Comparison of ENCODE assay signal across 20 mouse cellular contexts in genomic region chr11:25646282-25646681, GRCm38 (mm10).
DNase-seq lines count a peak whose midpoint lies in the region; ATAC-seq and TF ChIP-seq lines count a peak whose summit lies in the region.
"Had no signal": no experiment of that assay in that cellular context is flagged by ENCODE, and none has a peak within 500 bp of the region (broad histone marks: within the 10 kb centered on the region; RNA-seq: fewer than 3 reads in every experiment).

No protein-coding gene starts in this region.

- no peak overlapping the region for H3K27ac ChIP-seq in intestine, postnatal 0 days (ENCODE audit: low read depth, low read length)
- H3K27ac ChIP-seq: hindbrain, embryonic 12.5 days; kidney, embryonic 15.5 days; limb, embryonic 10.5 days had no signal

- intact Hi-C loops in left cerebral cortex, postnatal 25 days (cut with DNase I): no loop called here

- H3K36me3 ChIP-seq in intestine, postnatal 0 days (ENCODE audit: control insufficient read depth, insufficient read depth): no peaks in the 10 kb centered on the region
- H3K36me3 ChIP-seq: hindbrain, embryonic 12.5 days; kidney, embryonic 15.5 days; limb, embryonic 10.5 days had no signal

- no peaks in the 10 kb centered on the region for H3K9me3 ChIP-seq in intestine, postnatal 0 days (ENCODE audit: control insufficient read depth)
- H3K9me3 ChIP-seq: hindbrain, embryonic 12.5 days; kidney, embryonic 15.5 days; limb, embryonic 10.5 days; megakaryocyte, embryonic 14.5 days had no signal

- no peaks in the 10 kb centered on the region for H3K4me1 ChIP-seq in intestine, postnatal 0 days (replicated peaks; ENCODE audit: control insufficient read depth, insufficient read depth, low read length)
- H3K4me1 ChIP-seq: kidney, embryonic 15.5 days; megakaryocyte, embryonic 14.5 days had no signal

- H3K4me2 ChIP-seq in intestine, postnatal 0 days (replicated peaks; ENCODE audit: low read depth): no peak overlapping the region
- H3K4me2 ChIP-seq: kidney, embryonic 15.5 days had no signal

- TF ChIP-seq CTCF in intestine, postnatal 0 days (IDR thresholded peaks at IDR 0.05; ENCODE audit: low read depth): no peak

- ATAC-seq in intestine, postnatal 0 days: no peak
- ATAC-seq: intestine, embryonic 16.5 days; liver, postnatal 0 days had no signal

- no peak overlapping the region for H3K4me3 ChIP-seq in intestine, postnatal 0 days (ENCODE audit: low read depth, low read length)
- H3K4me3 ChIP-seq: erythroblast, embryonic 14.5 days; hindbrain, embryonic 12.5 days; kidney, embryonic 15.5 days; limb, embryonic 10.5 days; megakaryocyte, embryonic 14.5 days had no signal

- 67% methylated on average over 5 of the region's 5 CpGs for WGBS in intestine, postnatal 0 days

- no peaks in the 10 kb centered on the region for H3K27me3 ChIP-seq in intestine, postnatal 0 days (replicated peaks; ENCODE audit: control insufficient read depth, insufficient read depth, low read length)
- H3K27me3 ChIP-seq: hindbrain, embryonic 12.5 days; kidney, embryonic 15.5 days; megakaryocyte, embryonic 14.5 days had no signal

- H3K9ac ChIP-seq in intestine, postnatal 0 days (ENCODE audit: low read depth, low read length): no peak overlapping the region
- H3K9ac ChIP-seq: hindbrain, embryonic 12.5 days; kidney, embryonic 15.5 days; liver, postnatal 0 days had no signal

- peak; percentile 6 to 26 for DNase-seq in frontal cortex, postnatal 36 days (ENCODE audit: low spot score in 2 of 2)
- no peak for DNase-seq in frontal cortex, postnatal 25 days (ENCODE audit: low spot score in 2 of 2)
- peak; percentile 16 to 53 for DNase-seq in left cerebral cortex, postnatal 25 days (ENCODE audit: low spot score in 2 of 2)
- DNase-seq in left cerebral cortex, adult 11 months (ENCODE audit: low spot score): no peak
- DNase-seq in right cerebral cortex, postnatal 14 days: peak; percentile 13
- no peak for DNase-seq in right cerebral cortex, postnatal 25 days
- DNase-seq: adrenal gland, adult 2 months; cerebellum, adult 9-10 months; kidney, postnatal 4 days; liver, postnatal 0 days; lung, postnatal 14 days; retina, postnatal 1 day; thymus, postnatal 36 days had no signal

Comparison
In these comparisons a context has a peak if more than half of its experiments do, and no peak if none do; other contexts are left out.
1. DNase-seq: peak in frontal cortex, postnatal 36 days (2 of 2), left cerebral cortex, postnatal 25 days (2 of 2) and right cerebral cortex, postnatal 14 days (single experiment); none in frontal cortex, postnatal 25 days (0 of 2), left cerebral cortex, adult 11 months (single experiment) and right cerebral cortex, postnatal 25 days (single experiment).